Mouse (Mus musculus) monocyte, adult 5-6 weeks (primary cell): ENCODE measurements around the gene 6030445D17Rik. TPM values are rescaled to one million over a fixed set of nuclear protein-coding genes. Genes with fewer than 3 reads are reported as not detected.

Experiments used
- total RNA-seq: library from RNA; stranded (forward); fragments of 200-1000, 200-491, 200-594 nt; gene quantifications from 3 replicates; pipeline ENCODE4 v1.2.3, GENCODE M21; 2017

The 6030445D17Rik gene
- total RNA-seq, 1 experiment from 2014 or later: not detected

Other genes starting within 250 kb of the 6030445D17Rik start
- 20.6 to 37.7 TPM (median 29.0 TPM) in 3 replicates for gene Tcea3, start 214.5 kb upstream of the 6030445D17Rik start, total RNA-seq
- 5.8 to 10.2 TPM (median 5.9 TPM) in 3 replicates for gene Zfp46, start 177.6 kb upstream of the 6030445D17Rik start, total RNA-seq
- gene Hnrnpr, start 151.3 kb upstream of the 6030445D17Rik start, total RNA-seq: 208 to 281 TPM (median 261 TPM) in 3 replicates
- gene Htr1d, start 38.7 kb upstream of the 6030445D17Rik start, total RNA-seq: not detected in 3 replicates
- 9.5 to 22.4 TPM (median 11.4 TPM) in 3 replicates for gene Luzp1, start 7.5 kb downstream of the 6030445D17Rik start, total RNA-seq
- 52.2 to 70.8 TPM (median 69.8 TPM) in 3 replicates for gene Kdm1a, start 140.5 kb downstream of the 6030445D17Rik start, total RNA-seq
- not detected in 3 replicates for gene Tex46, start 148.2 kb downstream of the 6030445D17Rik start, total RNA-seq
- not detected in 3 replicates for gene Lactbl1, start 160.4 kb downstream of the 6030445D17Rik start, total RNA-seq